Mouse (Mus musculus): ENCODE data around the gene Taf12.
A peak's percentile ranks its signal among the peaks of the same experiment; 100 is the strongest.

Gene Taf12

DNA sequence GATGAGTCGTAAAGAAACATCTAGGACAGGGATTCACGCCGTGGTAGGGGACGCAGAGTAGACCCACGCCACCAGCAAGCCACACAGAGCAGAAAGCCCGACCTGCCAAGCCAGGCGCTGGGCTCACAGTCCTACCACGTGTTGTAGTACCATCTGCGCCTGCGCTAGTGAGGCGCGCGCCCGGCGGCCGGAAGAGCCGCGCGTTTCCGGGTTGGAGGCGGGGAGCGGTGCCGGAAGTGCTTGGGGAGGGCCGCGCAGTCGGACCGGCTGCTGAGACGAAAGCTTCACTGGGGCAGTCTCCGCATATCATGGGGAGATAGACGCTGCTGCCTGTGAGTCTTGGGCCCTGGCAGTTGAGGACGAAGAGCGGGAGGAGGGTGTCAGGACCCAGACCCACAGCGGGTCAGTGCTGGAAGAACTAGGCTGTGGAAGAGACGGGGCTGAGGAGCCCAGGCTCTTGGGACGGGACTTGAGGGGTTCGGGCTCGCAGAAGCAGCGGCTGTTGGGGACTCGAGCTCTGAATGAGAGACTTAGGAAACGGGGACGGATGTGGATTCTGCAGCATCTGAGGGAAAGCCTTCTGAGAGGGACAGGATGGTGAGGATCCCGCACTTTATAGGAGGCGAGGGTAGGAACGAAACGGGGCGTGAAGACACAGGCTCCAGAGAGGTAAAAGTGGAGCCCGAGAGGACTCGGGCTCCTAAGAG, at the start of gene Taf12:
Gene Taf12 (plus strand): TSS at position 220 of the 707 bp plus-strand sequence.
- peak; percentile 91 for DNase-seq (ENCODE audit: low spot score)

DNA sequence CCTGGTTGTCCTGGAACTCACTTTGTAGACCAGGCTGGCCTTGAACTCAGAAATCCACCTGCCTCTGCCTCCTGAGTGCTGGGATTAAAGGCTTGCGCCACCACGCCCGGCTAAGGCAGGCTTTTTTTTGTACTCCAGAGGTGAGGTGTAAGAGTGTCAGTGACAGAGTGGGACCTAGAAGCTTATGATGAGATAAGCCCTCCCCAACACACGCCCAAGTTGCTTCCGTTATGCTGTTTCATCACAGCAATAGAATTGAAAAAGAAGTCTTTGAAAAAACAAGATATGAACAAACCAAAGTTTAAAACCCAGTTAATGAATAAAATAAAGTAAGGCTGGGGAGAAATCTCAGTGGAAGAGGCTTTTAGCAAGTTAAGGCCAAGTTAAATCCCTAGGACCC, 43.8 kb upstream of the Taf12 start:
- DNase-seq (ENCODE audit: low spot score) = no peak

DNA sequence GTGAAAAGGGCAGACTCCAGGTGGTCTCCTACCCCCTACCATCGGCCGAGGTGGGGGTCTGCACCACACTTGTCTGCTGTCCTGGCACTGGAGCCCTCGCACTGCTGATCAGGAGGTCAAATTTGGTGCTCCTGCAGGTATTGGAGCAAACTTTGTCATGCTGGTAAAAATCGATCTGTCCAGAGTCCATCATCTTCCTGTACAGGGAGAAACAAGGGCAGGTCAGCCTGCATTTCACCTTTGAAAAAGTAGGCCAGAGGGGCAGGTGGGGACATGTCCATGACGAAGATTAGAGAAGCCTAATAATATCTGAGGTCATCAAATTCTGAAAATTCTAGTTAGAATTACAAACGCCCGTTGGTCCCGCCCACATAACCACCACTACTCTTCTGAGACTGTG, 39.5 kb upstream of the Taf12 start:
- no peak for DNase-seq (ENCODE audit: low spot score)

DNA sequence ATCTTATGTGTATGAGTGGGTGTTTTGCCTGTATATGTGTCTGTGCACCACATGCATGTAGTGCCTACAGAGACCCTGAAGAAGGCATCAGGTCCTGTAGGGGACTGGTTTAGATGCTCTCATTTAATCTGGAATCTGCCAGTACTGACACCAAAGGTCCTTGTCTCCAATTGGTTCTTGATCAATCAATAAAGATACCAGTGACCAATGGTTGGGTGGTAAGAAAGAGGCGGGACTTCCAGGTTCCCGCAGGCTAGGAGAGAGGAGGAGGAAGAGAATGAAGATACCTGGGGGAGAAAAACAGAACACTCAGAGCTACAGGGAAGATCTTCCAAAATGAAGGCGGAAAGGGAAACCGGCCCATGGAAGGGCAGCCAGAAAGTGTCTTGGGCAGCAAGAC, 35.8 kb upstream of the Taf12 start:
- DNase-seq (ENCODE audit: low spot score) = no peak

DNA sequence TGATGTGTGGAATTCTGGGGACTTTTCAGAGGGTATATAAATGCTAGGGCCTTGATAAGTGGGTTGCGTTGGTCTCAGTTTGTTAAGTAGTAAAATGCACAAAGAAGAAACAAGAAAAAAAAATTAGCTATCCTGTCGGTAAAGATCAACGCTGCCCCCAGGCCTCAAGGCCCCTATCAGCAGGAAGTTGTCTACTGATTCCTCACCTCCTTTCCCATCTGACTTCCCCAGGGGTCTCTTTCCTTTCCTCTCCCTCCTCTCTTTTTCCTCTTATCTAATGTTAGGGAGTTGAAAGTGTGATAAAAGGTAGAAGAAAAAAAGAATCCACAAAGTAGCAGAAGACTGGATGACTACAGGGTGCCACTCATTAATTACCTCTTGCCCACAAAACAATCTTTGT, 33.8 kb upstream of the Taf12 start:
- no peak for DNase-seq (ENCODE audit: low spot score)

DNA sequence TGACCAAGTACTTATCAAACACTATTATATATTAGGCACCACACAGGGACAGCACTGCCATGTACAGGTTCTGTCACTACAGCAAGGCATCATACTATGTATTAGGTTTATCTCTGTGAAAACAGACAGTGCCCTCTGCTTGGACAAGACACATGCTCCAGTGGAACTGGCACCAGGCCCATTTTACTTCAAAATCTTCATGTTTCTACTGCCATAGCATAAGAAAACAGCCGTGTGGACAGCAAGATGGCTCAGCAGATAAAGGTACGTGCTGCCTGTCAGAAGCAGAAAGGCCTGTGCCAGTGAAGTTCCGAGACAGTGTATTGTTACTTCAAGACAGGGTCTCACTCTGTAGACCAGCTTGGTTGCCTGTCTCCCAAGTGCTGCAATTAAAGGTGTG, 33.0 kb upstream of the Taf12 start:
- no peak for DNase-seq (ENCODE audit: low spot score)

DNA sequence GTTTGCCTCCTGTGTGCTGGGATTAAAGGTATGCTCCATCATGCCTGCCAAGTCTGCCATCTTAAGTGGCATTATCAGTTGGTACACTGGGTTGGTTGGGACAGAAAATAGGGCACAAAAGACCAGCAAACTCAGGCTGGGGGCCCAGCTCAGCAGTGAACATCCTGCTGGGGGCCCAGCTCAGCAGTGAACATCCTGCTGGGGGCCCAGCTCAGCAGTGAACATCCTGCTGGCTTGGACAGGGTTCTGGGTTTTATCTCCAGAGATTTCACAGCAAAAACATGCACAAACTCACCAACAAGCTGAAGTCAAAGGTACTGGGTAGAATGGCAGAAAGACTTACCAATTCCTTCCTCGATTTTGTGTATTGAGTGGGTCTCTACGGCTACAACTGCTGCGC, 28.5 kb upstream of the Taf12 start:
- DNase-seq (ENCODE audit: low spot score) = no peak

DNA sequence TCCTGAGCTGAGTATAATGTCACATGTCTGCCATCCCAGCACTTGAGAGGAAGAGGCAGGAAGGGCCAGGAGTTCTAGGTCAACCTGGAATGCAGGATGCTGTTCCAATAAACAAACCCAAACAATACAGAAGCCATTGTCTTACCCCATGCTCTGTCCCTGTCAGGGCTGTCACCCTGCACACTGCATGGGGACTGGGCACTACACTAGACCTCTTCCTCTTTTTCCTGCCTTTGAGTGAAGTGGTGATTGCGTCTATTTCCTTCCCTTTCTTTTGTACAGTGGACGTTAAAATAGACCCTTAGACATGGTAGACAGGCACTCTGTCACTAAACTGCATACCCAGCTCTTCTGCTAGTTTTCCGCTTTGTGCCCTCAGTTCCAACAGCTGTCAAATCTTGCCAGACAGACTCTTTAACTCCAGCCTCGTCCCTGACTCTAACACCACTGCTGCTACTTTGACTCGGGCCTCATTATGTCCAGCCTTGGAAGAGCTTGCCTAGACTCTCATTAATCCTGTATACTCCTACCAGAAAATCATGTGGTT, 26.7 kb upstream of the Taf12 start:
- peak; percentile 51 for DNase-seq (ENCODE audit: low spot score)

DNA sequence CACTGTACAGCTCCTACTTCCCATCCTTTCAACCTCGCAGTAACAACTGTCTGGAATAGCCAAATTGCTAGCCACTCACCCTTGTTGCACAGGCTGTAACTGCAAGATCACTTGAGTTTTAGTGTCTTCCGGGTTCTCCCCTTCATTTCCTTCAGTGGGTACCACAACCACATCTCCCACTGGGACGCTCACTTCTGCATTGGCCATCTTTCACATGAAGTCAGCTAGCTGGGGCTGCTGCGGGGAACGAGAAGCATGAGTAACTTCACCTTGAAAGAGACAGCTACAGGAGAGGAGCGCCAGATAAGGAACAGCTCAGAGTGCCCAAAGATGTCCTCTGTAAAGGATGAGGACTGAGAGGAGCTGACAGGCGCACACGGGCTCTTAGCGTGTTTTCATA, 22.6 kb upstream of the Taf12 start:
- DNase-seq (ENCODE audit: low spot score) = no peak

DNA sequence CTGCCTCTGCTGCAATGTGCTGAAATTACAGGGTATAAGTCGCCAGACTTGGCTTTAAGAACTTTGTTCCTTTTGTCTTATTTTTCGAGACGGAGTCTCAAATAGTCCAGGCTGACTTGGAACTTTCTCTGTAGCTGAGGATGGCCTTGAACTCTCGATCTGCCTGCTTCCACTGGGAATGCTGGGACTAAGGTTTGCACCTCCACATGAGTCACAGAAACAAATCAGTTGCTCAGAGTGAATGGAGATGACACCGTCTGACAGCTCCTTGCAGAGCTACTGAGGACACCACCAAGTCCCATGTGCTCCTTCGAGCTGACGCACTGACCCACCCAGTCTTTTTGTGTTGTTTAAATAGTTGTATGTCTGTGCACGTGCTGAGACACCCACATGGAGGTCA, 21.0 kb upstream of the Taf12 start:
- DNase-seq (ENCODE audit: low spot score) = no peak

DNA sequence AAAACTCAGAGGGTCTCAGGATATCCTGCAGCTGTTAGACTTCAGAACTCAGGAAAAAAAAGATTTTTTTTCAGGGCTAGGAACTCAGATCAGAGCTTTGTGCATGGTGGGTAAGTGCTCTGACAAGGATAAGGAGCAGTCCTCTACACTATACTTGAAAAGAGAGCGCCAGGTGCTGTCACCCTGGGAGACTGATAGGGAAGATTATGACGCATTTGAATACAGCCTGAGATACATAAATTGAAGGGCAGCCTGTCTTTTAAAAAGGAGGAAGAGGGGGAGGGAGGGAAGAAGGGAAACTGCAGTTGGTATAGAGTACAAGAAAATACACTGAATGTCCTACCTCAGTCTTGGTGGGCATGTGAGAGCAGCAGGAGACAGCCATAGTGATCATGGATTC, 20.6 kb upstream of the Taf12 start:
- no peak for DNase-seq (ENCODE audit: low spot score)

DNA sequence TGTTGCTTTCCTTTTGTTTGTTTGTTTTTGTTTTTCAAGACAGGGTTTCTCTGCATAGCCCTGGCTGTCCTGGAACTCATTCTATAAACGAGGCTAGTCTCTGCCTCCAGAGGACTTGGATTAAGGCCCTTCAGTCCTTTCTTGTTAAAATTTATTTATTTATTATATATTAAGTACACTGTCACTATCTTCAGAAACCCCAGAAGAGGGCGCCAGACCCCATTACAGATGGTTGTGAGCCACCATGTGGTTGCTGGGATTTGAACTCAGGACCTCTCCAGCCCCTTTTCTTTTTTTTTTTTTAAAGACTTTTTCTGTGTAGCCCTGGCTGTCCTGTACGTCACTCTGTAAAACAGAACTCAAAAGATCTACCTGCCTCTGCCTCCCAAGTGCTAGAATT, 19.2 kb upstream of the Taf12 start:
- DNase-seq (ENCODE audit: low spot score) = no peak

DNA sequence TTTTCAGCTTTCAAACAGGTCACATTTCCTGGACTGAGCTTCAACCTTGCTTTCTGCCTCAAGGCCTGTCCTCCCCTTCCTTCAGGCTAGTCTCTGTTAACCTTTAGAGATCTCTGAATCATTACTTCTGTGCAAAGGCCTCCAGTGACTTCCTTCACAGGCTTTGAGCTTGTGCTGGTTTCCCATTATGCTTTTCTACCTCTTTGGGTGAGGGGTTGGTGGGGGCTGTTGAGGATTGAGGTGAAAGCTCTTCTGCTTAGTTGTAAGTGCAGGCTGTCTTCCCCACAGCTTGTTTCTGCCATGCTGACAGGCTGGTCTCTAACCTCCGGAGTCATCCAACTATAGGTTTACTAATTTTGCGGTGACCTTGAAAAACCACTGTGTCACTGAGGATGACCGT, 17.8 kb upstream of the Taf12 start:
- DNase-seq (ENCODE audit: low spot score) = no peak

DNA sequence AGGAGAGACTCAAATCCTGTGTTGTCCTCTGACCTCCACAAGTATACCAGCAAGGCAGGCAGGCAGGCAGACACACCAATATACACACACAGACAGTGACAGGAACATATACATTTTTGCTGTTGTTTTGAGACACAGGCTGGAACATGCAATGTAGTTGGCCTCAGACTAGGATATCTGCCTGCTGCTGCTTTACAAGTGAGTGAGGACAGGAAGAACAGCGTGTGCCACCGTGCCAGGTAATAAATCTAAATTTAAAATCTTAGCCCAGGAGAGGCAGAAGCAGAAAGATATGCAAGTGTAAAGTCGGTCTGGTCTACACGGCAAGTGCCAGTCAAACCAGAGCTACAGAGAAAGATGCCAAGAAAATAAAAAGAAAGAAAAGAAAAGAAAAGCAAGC, 14.9 kb upstream of the Taf12 start:
- no peak for DNase-seq (ENCODE audit: low spot score)

DNA sequence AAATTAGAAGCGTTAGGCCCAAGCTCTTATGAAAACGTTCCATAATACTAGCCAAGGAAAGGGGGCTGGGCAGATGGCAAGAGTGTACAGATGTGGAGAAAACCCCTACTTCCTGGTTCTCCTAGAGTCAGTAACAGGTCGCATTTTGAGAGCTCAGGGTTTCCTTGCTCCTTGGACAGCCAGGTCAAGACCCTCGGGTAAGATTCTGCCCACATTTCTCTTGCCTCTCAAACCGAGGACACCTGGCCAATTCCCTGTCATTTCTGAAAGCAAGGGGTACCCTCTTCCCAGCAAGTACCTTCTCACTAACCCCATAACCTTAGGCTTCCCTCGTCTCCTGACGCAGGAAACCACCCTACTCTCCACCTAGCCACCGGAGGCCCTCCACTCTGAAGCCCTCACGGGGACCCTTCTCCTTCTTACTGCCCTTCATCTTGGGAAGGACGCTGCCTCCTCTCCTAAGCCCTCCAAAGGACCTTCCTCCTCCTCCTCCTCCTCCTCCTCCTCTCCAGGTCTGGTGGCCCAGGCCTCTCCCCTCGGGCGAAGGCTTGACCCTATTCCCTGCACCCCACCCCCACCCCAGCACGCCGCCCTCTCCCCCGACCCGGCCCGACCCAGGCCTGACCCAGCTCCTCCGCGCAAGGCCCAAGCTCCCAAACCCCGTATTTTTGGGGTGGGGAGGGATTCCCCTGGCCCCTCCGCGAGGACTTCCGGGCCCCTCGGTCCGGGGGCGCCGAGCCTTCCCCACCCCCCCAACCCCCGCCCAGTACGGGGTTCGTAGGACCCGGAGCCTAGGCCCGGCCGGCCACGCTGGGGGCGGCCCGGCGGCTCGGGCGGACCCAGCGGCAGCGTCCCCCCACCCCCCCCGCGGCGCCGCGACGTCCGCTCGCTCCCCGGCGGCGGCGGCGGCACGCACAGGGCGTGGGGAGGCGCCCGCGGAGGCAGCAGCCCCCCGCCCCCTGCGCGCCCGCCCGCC, 13.5 kb upstream of the Taf12 start:
- peak; percentile 24 for DNase-seq (ENCODE audit: low spot score)

DNA sequence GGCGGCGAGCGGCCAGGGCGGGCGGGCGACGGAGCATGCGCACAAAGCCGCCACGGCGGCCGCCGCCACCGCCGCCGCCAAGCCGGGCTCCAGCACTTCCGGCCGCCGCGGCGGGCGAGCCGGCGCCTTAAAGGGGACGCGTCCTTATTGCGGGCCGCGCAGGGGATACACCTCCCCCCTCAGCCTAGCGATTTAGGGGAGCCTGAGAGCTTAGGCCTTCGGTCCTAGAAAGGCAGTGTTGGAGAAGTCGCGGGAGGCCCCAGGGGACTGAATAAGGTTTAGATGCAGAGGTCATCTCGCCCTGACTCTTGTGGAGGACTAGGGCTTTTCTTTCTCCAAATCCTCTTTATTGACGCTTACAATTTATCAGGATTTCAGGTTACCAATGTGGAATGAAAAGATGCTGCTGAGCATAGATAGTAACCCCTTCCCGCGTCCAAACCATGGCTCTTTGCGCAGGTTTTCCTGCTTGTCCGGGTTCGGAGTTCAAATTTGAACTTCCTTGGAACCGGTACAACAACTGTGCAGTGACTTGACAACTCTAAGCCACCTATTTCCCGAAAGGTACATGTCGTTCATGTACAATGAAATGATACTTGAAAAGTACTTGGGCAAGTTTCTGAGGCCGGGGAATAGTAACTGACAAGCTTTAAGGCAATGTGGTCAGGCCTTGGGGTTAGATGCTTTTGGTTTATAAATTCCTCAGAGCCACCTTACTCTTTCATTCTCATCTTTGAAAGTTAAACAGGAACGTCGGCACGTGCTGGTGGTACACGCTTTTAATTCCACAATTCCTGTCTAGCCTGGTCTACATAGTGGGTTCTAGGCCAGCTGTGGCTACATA, 12.4 kb upstream of the Taf12 start, which contains the start of gene Gmeb1:
Gene Gmeb1 (minus strand): TSS at position 89 of the 844 bp plus-strand sequence.
- DNase-seq (ENCODE audit: low spot score) = peak; percentile 72

DNA sequence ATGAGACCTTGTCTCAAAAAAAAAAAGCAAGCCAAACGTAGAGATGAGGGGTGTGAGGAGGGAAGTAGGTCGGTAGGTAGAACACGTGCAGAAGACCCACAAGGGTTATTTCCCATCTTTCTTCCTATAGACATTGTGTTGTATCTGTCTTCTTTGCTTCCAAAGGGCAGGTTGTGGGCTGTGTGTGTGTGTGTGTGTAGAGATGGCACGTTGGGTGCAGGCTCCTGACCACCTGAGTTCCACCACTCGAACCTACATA, 11.9 kb upstream of the Taf12 start:
- DNase-seq (ENCODE audit: low spot score) = no peak

DNA sequence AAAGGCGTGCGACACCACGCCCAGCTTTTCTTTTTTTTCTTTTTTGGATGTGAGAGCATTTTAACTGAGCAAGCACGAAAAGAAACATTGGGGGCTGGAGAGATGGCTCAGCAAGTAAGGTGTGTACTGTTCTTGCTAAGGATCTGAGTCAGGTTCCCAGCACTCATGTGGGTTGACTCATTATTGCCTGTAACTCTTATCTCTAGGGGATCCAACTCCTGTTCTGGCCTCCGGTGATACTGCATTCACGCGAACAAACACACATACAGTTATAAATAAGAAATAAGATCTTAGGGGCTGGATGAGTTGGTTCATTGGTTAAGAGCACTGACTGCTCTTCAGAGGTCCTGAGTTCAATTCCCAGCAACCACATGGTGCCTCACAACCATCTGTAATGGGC, 10.9 kb upstream of the Taf12 start:
- DNase-seq (ENCODE audit: low spot score) = no peak

DNA sequence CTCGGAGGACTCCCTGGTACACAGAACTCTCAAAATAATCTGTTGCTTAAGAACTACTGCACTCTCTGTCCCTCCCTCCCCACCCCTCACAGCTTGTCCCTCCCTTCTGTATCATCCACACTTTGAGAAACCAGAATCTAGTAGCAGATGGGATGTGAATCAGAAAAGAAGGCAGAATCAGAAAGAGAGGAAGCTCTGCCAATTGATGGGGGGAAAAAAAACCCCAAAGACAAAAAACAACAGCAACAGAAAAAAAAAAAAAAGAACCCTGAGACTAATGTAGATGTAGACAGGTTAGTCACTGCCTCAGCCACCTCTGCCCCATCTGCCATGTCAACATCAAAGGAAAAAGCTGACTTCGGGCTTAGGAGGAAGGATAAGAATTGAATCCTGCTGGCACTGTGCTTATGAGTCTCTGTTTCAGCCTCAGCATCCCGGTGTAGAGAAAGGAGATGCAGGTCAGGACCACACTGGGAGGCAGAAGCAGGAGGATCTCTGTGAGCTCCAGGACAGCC, 7.3 kb upstream of the Taf12 start:
- DNase-seq (ENCODE audit: low spot score) = no peak

DNA sequence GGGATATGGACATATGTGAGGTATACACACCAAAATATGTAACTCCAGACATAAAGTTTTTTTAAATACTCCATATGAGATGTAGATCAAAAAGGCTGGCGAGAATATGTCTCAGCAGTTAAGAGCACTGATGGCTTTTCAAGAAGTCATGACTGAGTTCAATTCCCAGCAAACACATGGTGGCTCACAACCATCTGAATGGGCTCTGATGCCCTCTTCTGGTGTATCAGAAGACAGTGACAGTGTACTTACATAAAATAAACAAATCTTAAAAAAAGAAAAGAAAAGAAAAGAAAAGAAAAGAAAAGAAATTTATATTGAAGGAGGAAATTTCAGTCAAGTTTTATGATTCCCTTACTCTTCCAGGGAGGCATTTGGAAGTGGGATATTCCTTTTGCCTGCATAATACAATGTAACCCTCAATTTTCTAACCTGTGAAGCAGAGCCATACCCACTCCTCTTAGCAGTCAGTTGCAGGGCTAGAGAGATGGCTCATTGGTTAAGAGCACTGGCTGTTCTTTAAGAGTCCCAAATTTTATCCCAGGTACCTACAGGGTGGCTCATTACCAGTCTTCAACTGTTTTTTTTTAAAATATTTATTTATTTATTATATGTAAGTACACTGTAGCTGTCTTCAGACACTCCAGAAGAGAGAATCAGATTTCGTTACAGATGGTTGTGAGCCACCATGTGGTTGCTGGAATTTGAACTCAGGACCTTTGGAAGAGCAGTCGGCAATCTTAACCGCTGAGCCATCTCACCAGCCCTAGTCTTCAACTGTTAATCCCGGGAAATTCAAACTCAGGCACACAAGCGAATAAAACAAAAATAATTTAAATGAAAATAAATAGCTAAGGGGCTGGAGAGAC, 5.1 kb upstream of the Taf12 start:
- peak; percentile 21 for DNase-seq (ENCODE audit: low spot score)
